Mouse (Mus musculus): ENCODE results near the gene Znhit3. TPM values are rescaled to one million over a fixed set of nuclear protein-coding genes. Genes with fewer than 3 reads are reported as not detected.

Znhit3 gene
- polyA plus RNA-seq, 1 experiment from 2014 or later: 27.9 TPM

DNA sequence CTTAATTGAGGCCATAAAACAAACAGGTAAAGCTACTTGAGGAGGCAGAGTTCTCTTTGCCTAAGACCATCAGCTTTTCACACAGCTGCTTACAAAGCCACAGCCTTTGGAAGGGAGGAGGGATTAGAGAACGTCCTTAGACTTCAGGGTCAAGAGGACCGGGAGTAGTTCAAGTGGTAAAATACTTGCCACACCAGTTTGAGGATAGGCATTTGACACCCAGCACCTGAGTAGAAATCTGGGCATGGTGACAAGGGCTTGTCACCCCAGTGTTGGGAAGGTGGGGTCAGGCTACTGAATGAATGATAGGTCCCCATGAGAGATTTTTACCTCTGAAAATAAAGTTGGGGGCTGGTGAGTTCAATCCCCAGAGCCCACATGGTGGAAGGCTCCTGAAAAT, 36.4 kb upstream of the Znhit3 start:
- Histone ChIP-seq H3K36me3 (ENCODE audit: control insufficient read depth, insufficient read depth, low read length) (no peaks in the 10 kb centered on the region), H3K9ac (ENCODE audit: low read length) (no peak overlapping the region), H3K27me3 (ENCODE audit: control insufficient read depth, insufficient read depth, low read length) (no peaks in the 10 kb centered on the region), H3K4me2 (replicated peaks; ENCODE audit: low read depth) (no peak overlapping the region), H3K4me3 (ENCODE audit: low read depth, low read length) (no peak overlapping the region), H3K9me3 (ENCODE audit: control insufficient read depth, low read length) (no peaks in the 10 kb centered on the region), H3K27ac (replicated peaks) (no peak overlapping the region), H3K4me1 (replicated peaks; ENCODE audit: control insufficient read depth, insufficient read depth) (no peaks in the 10 kb centered on the region)
- ATAC-seq (ENCODE audit: low FRiP score, low TSS enrichment): no peak
- TF ChIP-seq CTCF (IDR thresholded peaks at IDR 0.05; ENCODE audit: low read depth) (no peak), EP300 (optimal IDR thresholded peaks at IDR 0.05) (no peak)
- DNase-seq (ENCODE audit: low spot score): no peak
- 29% methylated on average over 2 of the region's 2 CpGs for WGBS

DNA sequence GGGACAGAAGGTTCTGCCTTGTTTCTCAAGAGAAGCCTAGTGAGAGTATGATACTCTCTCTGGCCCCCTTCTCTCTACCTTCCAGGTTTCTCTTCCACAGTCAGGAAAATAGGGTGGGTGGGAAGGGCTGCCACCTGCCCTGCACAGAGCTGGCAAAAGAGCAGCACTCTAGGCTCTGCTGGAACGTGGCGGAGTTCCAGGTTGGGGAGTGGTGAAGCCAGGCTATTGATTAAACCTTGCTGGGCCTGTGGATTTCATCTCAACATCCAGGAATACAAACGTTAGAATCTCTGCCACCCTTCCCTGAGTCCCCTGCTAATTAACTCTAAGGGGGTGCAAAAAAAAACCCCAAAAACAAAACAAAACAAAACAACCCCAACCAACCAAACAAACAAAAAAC, 32.4 kb upstream of the Znhit3 start:
- Histone ChIP-seq H3K4me2 (replicated peaks; ENCODE audit: low read depth) (no peak overlapping the region), H3K27me3 (ENCODE audit: control insufficient read depth, insufficient read depth, low read length) (no peaks in the 10 kb centered on the region), H3K4me3 (ENCODE audit: low read depth, low read length) (no peak overlapping the region), H3K9me3 (ENCODE audit: control insufficient read depth, low read length) (no peaks in the 10 kb centered on the region), H3K36me3 (ENCODE audit: control insufficient read depth, insufficient read depth, low read length) (no peaks in the 10 kb centered on the region), H3K27ac (replicated peaks) (no peak overlapping the region), H3K4me1 (replicated peaks; ENCODE audit: control insufficient read depth, insufficient read depth) (no peaks in the 10 kb centered on the region), H3K9ac (ENCODE audit: low read length) (no peak overlapping the region)
- DNase-seq (ENCODE audit: low spot score) (no peak), ATAC-seq (ENCODE audit: low FRiP score, low TSS enrichment) (no peak)
- no peak for TF ChIP-seq CTCF (IDR thresholded peaks at IDR 0.05; ENCODE audit: low read depth)
- no peak for TF ChIP-seq EP300 (optimal IDR thresholded peaks at IDR 0.05)
- WGBS: 37% methylated on average over 3 of the region's 3 CpGs

DNA sequence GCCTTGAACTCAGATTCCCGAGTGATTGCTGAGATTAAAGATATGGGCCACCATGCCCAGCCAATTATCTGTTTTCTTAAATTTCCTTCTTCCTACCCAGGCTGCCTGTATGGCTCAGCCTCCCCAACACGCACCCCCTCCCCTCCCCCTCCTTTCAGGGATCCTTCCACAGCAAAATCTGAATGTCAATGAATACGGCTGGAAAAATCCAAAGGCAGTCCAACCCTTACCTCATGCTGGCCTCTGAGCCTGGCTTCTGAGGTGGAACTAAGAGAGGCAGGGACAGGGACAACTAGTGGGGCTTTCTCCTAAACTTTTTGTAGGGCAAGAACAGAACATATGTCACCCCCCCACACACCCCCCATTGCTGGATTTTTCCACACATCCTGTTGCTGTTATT, 31.9 kb upstream of the Znhit3 start:
- Histone ChIP-seq H3K4me1 (replicated peaks; ENCODE audit: control insufficient read depth, insufficient read depth) (no peaks in the 10 kb centered on the region), H3K9me3 (ENCODE audit: control insufficient read depth, low read length) (no peaks in the 10 kb centered on the region)
- 59% methylated on average over 3 of the region's 3 CpGs for WGBS

GRCm38 (mm10) chr11:84947206-84947605, 31.0 kb upstream of the Znhit3 start:
- no peaks in the 10 kb centered on the region for H3K9me3 ChIP-seq (ENCODE audit: control insufficient read depth, low read length)
- no peak overlapping the region for H3K4me3 ChIP-seq (ENCODE audit: low read depth, low read length)
- DNase-seq (ENCODE audit: low spot score): no peak
- H3K36me3 ChIP-seq (ENCODE audit: control insufficient read depth, insufficient read depth, low read length): no peaks in the 10 kb centered on the region
- no peak for ATAC-seq (ENCODE audit: low FRiP score, low TSS enrichment)
- no peak overlapping the region for H3K9ac ChIP-seq (ENCODE audit: low read length)
- no peaks in the 10 kb centered on the region for H3K27me3 ChIP-seq (ENCODE audit: control insufficient read depth, insufficient read depth, low read length)
- H3K4me2 ChIP-seq (replicated peaks; ENCODE audit: low read depth): no peak overlapping the region
- H3K27ac ChIP-seq (replicated peaks): no peak overlapping the region
- no peaks in the 10 kb centered on the region for H3K4me1 ChIP-seq (replicated peaks; ENCODE audit: control insufficient read depth, insufficient read depth)
- TF ChIP-seq EP300 (optimal IDR thresholded peaks at IDR 0.05) (no peak), CTCF (IDR thresholded peaks at IDR 0.05; ENCODE audit: low read depth) (no peak)
- 71% methylated on average over 6 of the region's 6 CpGs for WGBS

More for the DNA sequence above, 31.9 kb upstream of the Znhit3 start:
- Histone ChIP-seq H3K36me3 (ENCODE audit: control insufficient read depth, insufficient read depth, low read length) (no peaks in the 10 kb centered on the region), H3K27me3 (ENCODE audit: control insufficient read depth, insufficient read depth, low read length) (no peaks in the 10 kb centered on the region), H3K4me2 (replicated peaks; ENCODE audit: low read depth) (no peak overlapping the region), H3K4me3 (ENCODE audit: low read depth, low read length) (no peak overlapping the region), H3K27ac (replicated peaks) (no peak overlapping the region), H3K9ac (ENCODE audit: low read length) (no peak overlapping the region)
- no peak for DNase-seq (ENCODE audit: low spot score)
- no peak for ATAC-seq (ENCODE audit: low FRiP score, low TSS enrichment)
- no peak for TF ChIP-seq EP300 (optimal IDR thresholded peaks at IDR 0.05)
- TF ChIP-seq CTCF (IDR thresholded peaks at IDR 0.05; ENCODE audit: low read depth): no peak

DNA sequence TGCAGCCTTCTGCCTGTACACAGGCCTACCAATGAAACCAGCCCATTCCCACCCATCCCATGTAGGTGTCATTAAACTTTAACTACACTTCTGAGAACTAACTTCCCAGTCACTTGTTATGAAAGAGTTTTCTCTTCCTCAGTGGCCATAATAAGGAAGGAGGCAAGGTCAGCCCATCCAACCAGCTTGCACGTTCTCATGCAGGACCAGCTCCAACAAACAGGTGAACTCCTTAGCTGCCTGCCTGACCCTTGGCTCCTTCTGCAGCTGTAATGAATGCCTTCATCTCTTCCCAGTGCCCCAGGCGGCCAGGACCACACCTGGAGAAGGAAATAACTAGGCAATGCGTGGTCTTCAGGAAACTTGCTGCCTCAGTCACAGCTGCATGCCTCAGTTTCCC, 29.7 kb upstream of the Znhit3 start:
- TF ChIP-seq CTCF (IDR thresholded peaks at IDR 0.05; ENCODE audit: low read depth) (no peak), EP300 (optimal IDR thresholded peaks at IDR 0.05) (no peak)
- H3K27me3 ChIP-seq (ENCODE audit: control insufficient read depth, insufficient read depth, low read length): no peaks in the 10 kb centered on the region
- no peak overlapping the region for H3K4me3 ChIP-seq (ENCODE audit: low read depth, low read length)
- no peaks in the 10 kb centered on the region for H3K36me3 ChIP-seq (ENCODE audit: control insufficient read depth, insufficient read depth, low read length)
- H3K4me1 ChIP-seq (replicated peaks; ENCODE audit: control insufficient read depth, insufficient read depth): no peaks in the 10 kb centered on the region
- H3K27ac ChIP-seq (replicated peaks): no peak overlapping the region
- ATAC-seq (ENCODE audit: low FRiP score, low TSS enrichment) (no peak), DNase-seq (ENCODE audit: low spot score) (no peak)
- no peaks in the 10 kb centered on the region for H3K9me3 ChIP-seq (ENCODE audit: control insufficient read depth, low read length)
- no peak overlapping the region for H3K4me2 ChIP-seq (replicated peaks; ENCODE audit: low read depth)
- WGBS: 33% methylated on average over 3 of the region's 3 CpGs
- no peak overlapping the region for H3K9ac ChIP-seq (ENCODE audit: low read length)

DNA sequence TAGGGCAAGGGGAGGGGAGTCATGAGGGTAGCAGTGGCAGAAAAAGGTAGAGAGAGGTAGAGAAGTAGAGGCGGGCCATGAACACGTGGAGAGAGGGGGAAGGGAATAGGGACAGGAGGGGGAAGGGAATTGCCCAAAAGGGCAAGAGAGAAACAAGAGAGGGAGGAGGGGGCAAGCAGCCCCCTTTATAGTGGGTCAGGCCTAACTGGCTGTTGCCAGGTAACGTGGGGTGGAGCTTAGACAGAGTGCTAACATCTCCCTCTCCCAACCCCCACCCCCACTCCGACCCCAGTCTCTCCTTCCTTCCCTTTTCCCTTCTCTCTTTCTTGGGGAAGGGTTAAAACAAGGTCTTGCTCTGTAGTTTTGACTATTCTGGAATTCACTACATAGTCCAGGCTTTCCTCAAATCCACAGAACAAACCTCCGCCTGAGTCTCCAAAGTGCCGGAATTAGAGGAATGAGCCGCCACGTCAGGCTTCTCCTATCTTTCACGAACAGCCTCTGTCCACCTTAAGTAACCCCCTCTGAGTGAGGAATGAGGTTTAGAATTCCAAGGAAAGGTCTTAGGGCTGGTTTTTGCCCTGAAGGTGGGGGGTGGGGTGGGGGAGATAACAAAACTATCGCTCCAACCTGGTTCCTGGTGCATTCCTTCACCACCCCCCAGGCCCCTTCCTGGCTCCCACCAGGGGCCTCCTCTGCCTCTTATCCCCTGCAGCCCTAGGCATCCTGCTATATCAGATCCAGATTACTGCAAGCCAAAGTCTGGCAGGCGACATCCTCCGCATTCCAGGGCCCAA, 28.7 kb upstream of the Znhit3 start:
- WGBS: 1% methylated on average over 12 of the region's 12 CpGs
- H3K9me3 ChIP-seq (ENCODE audit: control insufficient read depth, low read length): no peaks in the 10 kb centered on the region
- TF ChIP-seq CTCF (IDR thresholded peaks at IDR 0.05; ENCODE audit: low read depth) (no peak), EP300 (optimal IDR thresholded peaks at IDR 0.05) (no peak)
- DNase-seq (ENCODE audit: low spot score) (no peak), ATAC-seq (ENCODE audit: low FRiP score, low TSS enrichment) (no peak)
- no peaks in the 10 kb centered on the region for H3K4me1 ChIP-seq (replicated peaks; ENCODE audit: control insufficient read depth, insufficient read depth)
- H3K9ac ChIP-seq (ENCODE audit: low read length): no peak overlapping the region
- H3K4me3 ChIP-seq (ENCODE audit: low read depth, low read length): no peak overlapping the region
- no peaks in the 10 kb centered on the region for H3K36me3 ChIP-seq (ENCODE audit: control insufficient read depth, insufficient read depth, low read length)
- H3K27me3 ChIP-seq (ENCODE audit: control insufficient read depth, insufficient read depth, low read length): no peaks in the 10 kb centered on the region
- H3K27ac ChIP-seq (replicated peaks): no peak overlapping the region
- H3K4me2 ChIP-seq (replicated peaks; ENCODE audit: low read depth): no peak overlapping the region
